Mouse (Mus musculus): ENCODE results near the gene Tescl.

DNA sequence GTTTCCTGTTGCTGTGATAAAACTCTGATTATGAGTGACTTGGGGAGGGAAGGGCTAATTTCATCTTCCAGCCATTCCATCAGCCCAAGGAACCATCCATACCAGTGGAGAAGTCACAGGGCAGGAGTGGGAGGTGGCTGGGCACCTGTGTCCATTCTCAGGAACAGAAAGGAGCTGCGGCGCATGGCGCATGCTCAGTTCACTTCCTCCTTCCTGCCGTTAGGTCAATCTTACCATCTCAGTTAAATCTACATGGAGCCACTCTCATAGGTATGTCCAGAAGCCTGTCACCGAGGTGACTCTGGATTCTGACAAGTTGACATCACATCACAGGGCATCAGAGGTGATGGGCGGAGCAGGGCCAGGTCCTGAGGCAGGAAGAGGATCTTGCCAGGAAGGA lies 21.9 kb upstream of the Tescl start:
- TF ChIP-seq KAT2A (conservative IDR thresholded peaks at IDR 0.05; ENCODE audit: low read depth, low read length) (no peak), POLR2A (IDR thresholded peaks at IDR 0.05; ENCODE audit: control insufficient read depth in 1 of 2, insufficient read depth in 1 of 2, low read depth in 1 of 2, low read length in 2 of 2, poor library complexity in 1 of 2) (no peak), EP300 (IDR thresholded peaks at IDR 0.05; ENCODE audit: low read depth in 1 of 2, low read length in 2 of 2) (no peak), ZNF384 (IDR thresholded peaks at IDR 0.05; ENCODE audit: low read depth, low read length) (no peak), RAD21 (IDR thresholded peaks at IDR 0.05; ENCODE audit: low read depth, low read length) (no peak), CTCF (IDR thresholded peaks at IDR 0.05 in 2 of 3, conservative IDR thresholded peaks at IDR 0.05 in 1 of 3; ENCODE audit: control insufficient read depth in 1 of 3, insufficient read depth in 1 of 3, low read depth in 2 of 3, low read length in 3 of 3, poor library complexity in 1 of 3, severe bottlenecking in 1 of 3) (no peak), CHD2 (IDR thresholded peaks at IDR 0.05; ENCODE audit: low read length) (no peak), JUND (IDR thresholded peaks at IDR 0.05; ENCODE audit: low read depth, low read length) (no peak), MYB (IDR thresholded peaks at IDR 0.05; ENCODE audit: low read depth, low read length) (no peak), SIN3A (IDR thresholded peaks at IDR 0.05; ENCODE audit: low read length) (no peak), GATA1 (IDR thresholded peaks at IDR 0.05; ENCODE audit: low read depth, low read length) (no peak)

Data from MEL (cell line).